Mouse (Mus musculus): ENCODE results near the gene Filip1.

DNA sequence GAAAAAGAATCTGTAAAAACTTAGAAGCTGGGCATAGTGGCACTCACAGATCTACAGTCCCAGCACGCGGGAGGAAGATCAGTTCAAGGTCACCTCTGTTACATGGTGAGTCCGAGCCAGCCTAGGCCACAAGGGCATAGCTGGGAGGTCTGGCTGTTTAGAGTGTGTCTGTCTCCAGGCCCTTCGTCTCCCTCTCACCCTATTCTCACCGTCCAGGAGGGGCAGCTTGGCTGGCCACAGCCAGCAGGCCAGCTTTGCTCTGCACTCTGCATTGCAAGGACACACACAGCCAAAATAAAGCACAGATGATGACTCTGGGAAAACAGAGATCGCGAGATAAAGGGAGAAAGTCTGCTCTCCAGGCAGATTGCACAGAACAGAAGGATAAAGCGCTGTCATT lies 10.2 kb upstream of the Filip1 start:
- TF ChIP-seq CTCF (conservative IDR thresholded peaks at IDR 0.05 in 1 of 2, IDR thresholded peaks at IDR 0.05 in 1 of 2; ENCODE audit: low read depth in 2 of 2, low read length in 2 of 2): no peak
- no peak for TF ChIP-seq ZNF384 (IDR thresholded peaks at IDR 0.05; ENCODE audit: low read depth, low read length)
- no peak for TF ChIP-seq POLR2A (IDR thresholded peaks at IDR 0.05; ENCODE audit: low read depth, low read length)
- no peak for TF ChIP-seq ETS1 (conservative IDR thresholded peaks at IDR 0.05; ENCODE audit: low read depth, low read length)
- no peak for TF ChIP-seq EP300 (IDR thresholded peaks at IDR 0.05; ENCODE audit: low read length)
- TF ChIP-seq POLR2AphosphoS2 (IDR thresholded peaks at IDR 0.05; ENCODE audit: low read depth, low read length): no peak
- no peak for TF ChIP-seq NELFE (IDR thresholded peaks at IDR 0.05; ENCODE audit: low read depth, low read length)

Data from CH12.LX (cell line).